Comparison of ENCODE assay signal across 10 mouse cellular contexts in the genomic region with DNA sequence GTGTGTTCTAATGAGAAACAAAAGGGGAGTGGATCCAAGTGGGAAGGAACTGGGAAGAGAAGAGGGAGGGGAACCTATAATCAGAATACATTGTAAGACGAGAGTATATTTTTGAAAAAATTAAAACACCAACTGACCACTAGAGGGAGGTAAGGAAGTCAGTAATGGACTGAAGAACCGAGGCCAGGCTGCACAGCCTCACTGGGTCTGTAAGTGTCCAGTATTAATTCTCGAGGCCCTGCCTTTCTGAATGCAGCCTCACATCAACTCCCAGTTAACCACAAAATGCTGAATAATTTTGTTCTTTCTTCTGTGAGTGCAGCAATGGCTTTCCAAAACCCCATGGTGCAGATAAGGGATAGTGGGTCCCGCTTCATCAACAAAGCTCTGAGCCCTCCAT. TPM values are rescaled to one million over a fixed set of nuclear protein-coding genes. Genes with fewer than 3 reads are reported as not detected.
A peak's percentile ranks its signal among the peaks of the same experiment; 100 is the strongest.
DNase-seq lines count a peak whose midpoint lies in the region; ATAC-seq and TF ChIP-seq lines count a peak whose summit lies in the region.
"Had no signal": no experiment of that assay in that cellular context is flagged by ENCODE, and none has a peak within 500 bp of the region (broad histone marks: within the 10 kb centered on the region; RNA-seq: fewer than 3 reads in every experiment).

No protein-coding gene starts in this region.

- no peaks in the 10 kb centered on the region for H3K27me3 ChIP-seq in hindbrain, postnatal 0 days (ENCODE audit: insufficient read depth, low read length)
- H3K27me3 ChIP-seq in hindbrain, embryonic 13.5 days: no peaks in the 10 kb centered on the region
- H3K27me3 ChIP-seq in midbrain, postnatal 0 days (ENCODE audit: insufficient read depth, low read length): no peaks in the 10 kb centered on the region
- H3K27me3 ChIP-seq in midbrain, embryonic 16.5 days (ENCODE audit: control insufficient read depth, insufficient read depth, low read depth, low read length): no peaks in the 10 kb centered on the region

- H3K9me3 ChIP-seq in hindbrain, postnatal 0 days (ENCODE audit: low read length): 0 out of 2 replicates have a peak, but pooled peaks cover 2% of the 10 kb centered on the region
- H3K9me3 ChIP-seq in hindbrain, embryonic 13.5 days: no peaks in the 10 kb centered on the region
- H3K9me3 ChIP-seq in midbrain, postnatal 0 days (ENCODE audit: low read length): no peaks in the 10 kb centered on the region
- H3K9me3 ChIP-seq in midbrain, embryonic 16.5 days (replicated peaks; ENCODE audit: control insufficient read depth, low read length, poor library complexity, severe bottlenecking): no peaks in the 10 kb centered on the region

- no peaks in the 10 kb centered on the region for H3K4me1 ChIP-seq in hindbrain, postnatal 0 days (ENCODE audit: insufficient read depth, low read length)
- H3K4me1 ChIP-seq in hindbrain, embryonic 13.5 days (replicated peaks): no peaks in the 10 kb centered on the region
- no peaks in the 10 kb centered on the region for H3K4me1 ChIP-seq in midbrain, postnatal 0 days (ENCODE audit: insufficient read depth, low read length)
- no peaks in the 10 kb centered on the region for H3K4me1 ChIP-seq in midbrain, embryonic 16.5 days (ENCODE audit: control insufficient read depth, insufficient read depth, low read length)
- H3K4me1 ChIP-seq: hindbrain, embryonic 10.5 days had no signal

- no peak overlapping the region for H3K9ac ChIP-seq in hindbrain, postnatal 0 days (replicated peaks; ENCODE audit: low read length)
- H3K9ac ChIP-seq in hindbrain, embryonic 13.5 days: no peak overlapping the region
- H3K9ac ChIP-seq in midbrain, postnatal 0 days (replicated peaks; ENCODE audit: low read length, poor library complexity, severe bottlenecking): no peak overlapping the region
- no peak overlapping the region for H3K9ac ChIP-seq in midbrain, embryonic 16.5 days (ENCODE audit: low read depth, low read length)

- 0 out of 2 replicates have a peak, but pooled peaks have one; percentile 21 for TF ChIP-seq CTCF in hindbrain, postnatal 0 days (IDR thresholded peaks at IDR 0.05; ENCODE audit: low read depth)
- TF ChIP-seq CTCF in midbrain, postnatal 0 days (IDR thresholded peaks at IDR 0.05): peak; percentile 24; the same call in 1 of the 2 replicates

- no peak overlapping the region for H3K4me3 ChIP-seq in hindbrain, postnatal 0 days (ENCODE audit: low read length)
- no peak overlapping the region for H3K4me3 ChIP-seq in hindbrain, embryonic 13.5 days
- no peak overlapping the region for H3K4me3 ChIP-seq in midbrain, postnatal 0 days (ENCODE audit: low read depth, low read length)
- H3K4me3 ChIP-seq in midbrain, embryonic 16.5 days (ENCODE audit: low read depth, low read length): no peak overlapping the region
- H3K4me3 ChIP-seq: hindbrain, embryonic 10.5 days; megakaryocyte, embryonic 14.5 days had no signal

- no peak overlapping the region for H3K4me2 ChIP-seq in hindbrain, postnatal 0 days (ENCODE audit: low read depth, low read length)
- no peak overlapping the region for H3K4me2 ChIP-seq in hindbrain, embryonic 13.5 days
- no peak overlapping the region for H3K4me2 ChIP-seq in midbrain, postnatal 0 days (ENCODE audit: low read depth, low read length, poor library complexity, severe bottlenecking)
- H3K4me2 ChIP-seq in midbrain, embryonic 16.5 days (ENCODE audit: low read length): no peak overlapping the region

- H3K36me3 ChIP-seq in hindbrain, postnatal 0 days (ENCODE audit: insufficient read depth, low read length): no peaks in the 10 kb centered on the region
- no peaks in the 10 kb centered on the region for H3K36me3 ChIP-seq in hindbrain, embryonic 13.5 days
- H3K36me3 ChIP-seq in midbrain, postnatal 0 days (ENCODE audit: insufficient read depth, low read length): no peaks in the 10 kb centered on the region
- H3K36me3 ChIP-seq in midbrain, embryonic 16.5 days (ENCODE audit: control insufficient read depth, insufficient read depth, low read length): no peaks in the 10 kb centered on the region
- H3K36me3 ChIP-seq: hindbrain, embryonic 10.5 days had no signal

- no peak for DNase-seq in hindbrain, postnatal 0 days (ENCODE audit: low spot score)
- no peak for DNase-seq in midbrain, postnatal 0 days (ENCODE audit: low spot score)
- DNase-seq in ZHBTc4 (ENCODE audit: low read depth, low spot score): peak; percentile 40
- DNase-seq in spleen, postnatal 14 days (ENCODE audit: low spot score in 2 of 2): no peak
- no peak for DNase-seq in urinary bladder, postnatal 14 days (ENCODE audit: low spot score)

- no peak for ATAC-seq in hindbrain, postnatal 0 days
- no peak for ATAC-seq in hindbrain, embryonic 13.5 days (ENCODE audit: low FRiP score)
- no peak for ATAC-seq in midbrain, postnatal 0 days (ENCODE audit: low FRiP score)
- no peak for ATAC-seq in midbrain, embryonic 16.5 days

- 76% methylated on average over 4 of the region's 4 CpGs for WGBS in hindbrain, postnatal 0 days
- WGBS in hindbrain, embryonic 13.5 days: 81% methylated on average over 4 of the region's 4 CpGs
- 77% methylated on average over 4 of the region's 4 CpGs for WGBS in midbrain, postnatal 0 days
- WGBS in midbrain, embryonic 16.5 days: 80% methylated on average over 4 of the region's 4 CpGs

- no peak overlapping the region for H3K27ac ChIP-seq in hindbrain, postnatal 0 days
- H3K27ac ChIP-seq in hindbrain, embryonic 13.5 days: no peak overlapping the region
- no peak overlapping the region for H3K27ac ChIP-seq in midbrain, postnatal 0 days (ENCODE audit: low read depth, low read length)
- H3K27ac ChIP-seq in midbrain, embryonic 16.5 days (ENCODE audit: low read length): no peak overlapping the region
- H3K27ac ChIP-seq: hindbrain, embryonic 10.5 days had no signal

RNA-seq across cellular contexts. Expression of gene Car8, which starts 48.4 kb away (rescaled TPM):
- 65.4 and 71.3 TPM in 2 replicates for total RNA-seq in hindbrain, postnatal 0 days (2014; rRNA removed)
- 82.4 and 93.7 TPM in 2 replicates for polyA plus RNA-seq in hindbrain, postnatal 0 days (2015; fragmentation: Nextera tagmentation; extraction: Ambion mirVana)
- 2.4 and 2.5 TPM in 2 replicates for polyA plus RNA-seq in hindbrain, embryonic 13.5 days (2015; fragmentation: Nextera tagmentation; extraction: Ambion mirVana)
- 13.7 and 31.6 TPM in 2 replicates for total RNA-seq in midbrain, postnatal 0 days (2014; rRNA removed)
- polyA plus RNA-seq in midbrain, postnatal 0 days (2015; fragmentation: Nextera tagmentation; extraction: Ambion mirVana): 17.7 and 18.6 TPM in 2 replicates
- polyA plus RNA-seq in midbrain, embryonic 16.5 days (2015; fragmentation: Nextera tagmentation; extraction: Ambion mirVana): 12.8 and 14.0 TPM in 2 replicates
- total RNA-seq: granulocyte monocyte progenitor cell, adult 5-6 weeks had no signal
